Mouse (Mus musculus) forebrain, embryonic 10.5 days (tissue): Measurements from ENCODE around the gene Vcl. TPM values are rescaled to one million over a fixed set of nuclear protein-coding genes. Genes with fewer than 3 reads are reported as not detected.

Experiments
- DNase-seq: peaks from one replicate; pipeline ENCODE4 v3.0.0-alpha.2; 2017; ENCODE audit warnings: low spot score; ENCODE audit errors: extremely low spot score
- H3K27ac ChIP-seq: fragments of 300-500 bp; sonication (generic); 2 replicates; pipeline ENCODE4 v1.5.1; 2016; ENCODE audit warnings: mild to moderate bottlenecking
- H3K27me3 ChIP-seq: fragments of 300-500 bp; sonication (generic); 2 replicates; pipeline ENCODE4 v1.6.1; 2016; ENCODE audit warnings: mild to moderate bottlenecking; ENCODE audit not compliant: poor library complexity, severe bottlenecking
- H3K36me3 ChIP-seq: fragments of 300-500 bp; sonication (generic); replicated peaks from 2 replicates; pipeline ENCODE4 v1.6.1; 2016; ENCODE audit warnings: mild to moderate bottlenecking, moderate library complexity
- H3K4me1 ChIP-seq: fragments of 300-500 bp; sonication (generic); 2 replicates; pipeline ENCODE4 v1.6.1; 2016
- H3K4me3 ChIP-seq: fragments of 300-500 bp; sonication (generic); 2 replicates; pipeline ENCODE4 v1.5.1; 2016; ENCODE audit warnings: mild to moderate bottlenecking, moderate library complexity
- H3K9me3 ChIP-seq: fragments of 300-500 bp; sonication (generic); 2 replicates; pipeline ENCODE4 v1.6.1; 2016; ENCODE audit warnings: mild to moderate bottlenecking, moderate library complexity
- WGBS: fragments of 180-500 bp; shearing (Covaris S2); methylation state at CpG from one replicate; pipeline ENCODE4 v1.1.7; 2016; 5-methylcytosine and 5-hydroxymethylcytosine counted together
- polyA plus RNA-seq: library from polyadenylated mRNA; unstranded; fragments of >200 nt; fragmentation: Nextera tagmentation; extraction: Ambion mirVana; gene quantifications from 2 replicates; pipeline ENCODE4 v1.2.1, GENCODE M21; 2016

The Vcl gene
- polyA plus RNA-seq, 1 experiment from 2014 or later, result 30.7 TPM

- 93% methylated on average over 3 of the region's 3 CpGs for WGBS
- Histone ChIP-seq H3K4me1 (no peaks in the 10 kb centered on the region), H3K9me3 (no peaks in the 10 kb centered on the region), H3K36me3 (peaks cover 6% of the 10 kb centered on the region), H3K4me3 (no peak overlapping the region), H3K27me3 (no peaks in the 10 kb centered on the region), H3K27ac (no peak overlapping the region)
- DNase-seq, result no peak
Observed at GRCm38 (mm10) chr14:20994475-20994874, 65.3 kb downstream of the Vcl start.

GRCm38 (mm10) chr14:20995497-20995896 lies 66.3 kb downstream of the Vcl start:
- Histone ChIP-seq H3K27ac (no peak overlapping the region), H3K4me3 (no peak overlapping the region), H3K27me3 (no peaks in the 10 kb centered on the region), H3K4me1 (no peaks in the 10 kb centered on the region), H3K36me3 (peaks cover 6% of the 10 kb centered on the region), H3K9me3 (no peaks in the 10 kb centered on the region)
- DNase-seq, result no peak
- WGBS, result 91% methylated on average over 2 of the region's 2 CpGs

- Histone ChIP-seq H3K4me3 (no peak overlapping the region), H3K4me1 (no peaks in the 10 kb centered on the region), H3K27ac (no peak overlapping the region), H3K9me3 (no peaks in the 10 kb centered on the region), H3K36me3 (peaks cover 10% of the 10 kb centered on the region), H3K27me3 (no peaks in the 10 kb centered on the region)
- no peak for DNase-seq
- 67% methylated on average over 5 of the region's 5 CpGs for whole genome bisulfite sequencing
Observed at GRCm38 (mm10) chr14:20996361-20996760, 67.2 kb downstream of the Vcl start.

GRCm38 (mm10) chr14:20997548-20997947 lies 68.3 kb downstream of the Vcl start:
- 84% methylated on average over 3 of the region's 3 CpGs for WGBS
- Histone ChIP-seq H3K27me3 (no peaks in the 10 kb centered on the region), H3K36me3 (peaks cover 9% of the 10 kb centered on the region), H3K9me3 (no peaks in the 10 kb centered on the region), H3K4me3 (no peak overlapping the region), H3K27ac (no peak overlapping the region), H3K4me1 (no peaks in the 10 kb centered on the region)
- no peak for DNase-seq

- H3K4me1 ChIP-seq, result no peaks in the 10 kb centered on the region
- 76% methylated on average over 4 of the region's 4 CpGs for WGBS
- H3K4me3 ChIP-seq, result no peak overlapping the region
- no peaks in the 10 kb centered on the region for H3K9me3 ChIP-seq
- H3K27me3 ChIP-seq, result no peaks in the 10 kb centered on the region
- no peak overlapping the region for H3K27ac ChIP-seq
- peaks cover 16% of the 10 kb centered on the region for H3K36me3 ChIP-seq
- no peak for DNase-seq
Observed at GRCm38 (mm10) chr14:20999617-21000016, 70.4 kb downstream of the Vcl start.

GRCm38 (mm10) chr14:21013800-21014334 lies 84.7 kb downstream of the Vcl start:
- no peak overlapping the region for H3K27ac ChIP-seq
- no peak overlapping the region for H3K4me3 ChIP-seq
- H3K9me3 ChIP-seq, result no peaks in the 10 kb centered on the region
- H3K27me3 ChIP-seq, result no peaks in the 10 kb centered on the region
- DNase-seq, result no peak
- peaks cover 26% of the 10 kb centered on the region for H3K36me3 ChIP-seq
- H3K4me1 ChIP-seq, result no peaks in the 10 kb centered on the region
- WGBS, result 91% methylated on average over 5 of the region's 5 CpGs

GRCm38 (mm10) chr14:21017871-21018270 lies 88.7 kb downstream of the Vcl start:
- peaks cover 41% of the 10 kb centered on the region for H3K36me3 ChIP-seq
- WGBS, result 92% methylated on average over 5 of the region's 5 CpGs
- no peak for DNase-seq
- H3K9me3 ChIP-seq, result no peaks in the 10 kb centered on the region
- H3K4me3 ChIP-seq, result no peak overlapping the region
- no peaks in the 10 kb centered on the region for H3K4me1 ChIP-seq
- no peaks in the 10 kb centered on the region for H3K27me3 ChIP-seq
- no peak overlapping the region for H3K27ac ChIP-seq

GRCm38 (mm10) chr14:21018977-21019376 lies 89.8 kb downstream of the Vcl start:
- WGBS, result 53% methylated on average over 3 of the region's 3 CpGs
- peaks cover 46% of the 10 kb centered on the region for H3K36me3 ChIP-seq
- no peak for DNase-seq
- H3K9me3 ChIP-seq, result no peaks in the 10 kb centered on the region
- no peak overlapping the region for H3K4me3 ChIP-seq
- H3K27ac ChIP-seq, result no peak overlapping the region
- H3K4me1 ChIP-seq, result no peaks in the 10 kb centered on the region
- H3K27me3 ChIP-seq, result no peaks in the 10 kb centered on the region

- no peaks in the 10 kb centered on the region for H3K4me1 ChIP-seq
- no peak overlapping the region for H3K4me3 ChIP-seq
- H3K27ac ChIP-seq, result no peak overlapping the region
- DNase-seq, result no peak
- peaks cover 54% of the 10 kb centered on the region for H3K36me3 ChIP-seq
- no peaks in the 10 kb centered on the region for H3K9me3 ChIP-seq
- WGBS, result 88% methylated on average over 8 of the region's 8 CpGs
- H3K27me3 ChIP-seq, result no peaks in the 10 kb centered on the region
Observed at GRCm38 (mm10) chr14:21020435-21020834, 91.2 kb downstream of the Vcl start.

GRCm38 (mm10) chr14:21027542-21027941 lies 98.3 kb downstream of the Vcl start:
- DNase-seq, result no peak
- Histone ChIP-seq H3K27me3 (no peaks in the 10 kb centered on the region), H3K4me1 (peaks cover 11% of the 10 kb centered on the region), H3K9me3 (no peaks in the 10 kb centered on the region), H3K27ac (no peak overlapping the region), H3K4me3 (no peak overlapping the region), H3K36me3 (peaks cover 82% of the 10 kb centered on the region)

GRCm38 (mm10) chr14:21029025-21029659 lies 99.9 kb downstream of the Vcl start:
- DNase-seq, result no peak
- WGBS, result 89% methylated on average over 11 of the region's 11 CpGs
- Histone ChIP-seq H3K4me1 (peaks cover 11% of the 10 kb centered on the region), H3K4me3 (no peak overlapping the region), H3K27ac (no peak overlapping the region), H3K36me3 (peaks cover 91% of the 10 kb centered on the region), H3K9me3 (no peaks in the 10 kb centered on the region), H3K27me3 (no peaks in the 10 kb centered on the region)

- DNase-seq, result no peak
- peaks cover 11% of the 10 kb centered on the region for H3K4me1 ChIP-seq
- H3K36me3 ChIP-seq, result peaks cover 87% of the 10 kb centered on the region
- WGBS, result 78% methylated on average over 6 of the region's 6 CpGs
- H3K9me3 ChIP-seq, result no peaks in the 10 kb centered on the region
- H3K27ac ChIP-seq, result no peak overlapping the region
- no peaks in the 10 kb centered on the region for H3K27me3 ChIP-seq
- no peak overlapping the region for H3K4me3 ChIP-seq
Observed at GRCm38 (mm10) chr14:21031783-21032511, 102.7 kb downstream of the Vcl start.

GRCm38 (mm10) chr14:21034271-21034670 lies 105.1 kb downstream of the Vcl start:
- Histone ChIP-seq H3K4me1 (peaks cover 11% of the 10 kb centered on the region), H3K4me3 (no peak overlapping the region), H3K27ac (no peak overlapping the region), H3K36me3 (peaks cover 89% of the 10 kb centered on the region), H3K9me3 (no peaks in the 10 kb centered on the region), H3K27me3 (no peaks in the 10 kb centered on the region)
- no peak for DNase-seq
- 89% methylated on average over 4 of the region's 4 CpGs for WGBS
